Mouse (Mus musculus) cerebellum, postnatal 10 days (tissue): ENCODE measurements around the gene Spon1.

Experiments used
- DNase-seq, 2 experiments: peaks; one replicate each; pipeline ENCODE4 v3.0.0; 2021; ENCODE audit warnings: mixed read lengths in 2 of 2

Spon1 gene

DNA sequence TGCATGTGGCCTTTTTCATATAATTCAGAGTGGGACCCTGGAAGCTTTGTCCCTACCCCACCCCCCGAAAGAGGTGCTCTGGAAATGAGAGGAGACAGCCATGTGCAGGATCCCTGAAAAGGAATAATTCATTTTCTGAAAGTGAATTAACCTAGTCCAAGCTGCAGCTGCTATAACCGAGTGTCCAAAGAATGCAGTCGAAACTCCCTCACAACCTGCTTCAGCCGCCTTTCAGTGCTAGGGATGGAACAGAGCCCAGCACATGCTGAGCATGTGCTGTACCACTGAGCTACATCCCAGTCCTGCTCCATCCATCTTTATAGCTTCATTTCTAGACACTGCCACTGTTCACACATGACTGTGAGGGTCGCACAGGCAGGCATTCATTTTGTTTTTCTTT lies 79.4 kb downstream of the Spon1 start:
- peak; percentile 48 to 72 for DNase-seq

DNA sequence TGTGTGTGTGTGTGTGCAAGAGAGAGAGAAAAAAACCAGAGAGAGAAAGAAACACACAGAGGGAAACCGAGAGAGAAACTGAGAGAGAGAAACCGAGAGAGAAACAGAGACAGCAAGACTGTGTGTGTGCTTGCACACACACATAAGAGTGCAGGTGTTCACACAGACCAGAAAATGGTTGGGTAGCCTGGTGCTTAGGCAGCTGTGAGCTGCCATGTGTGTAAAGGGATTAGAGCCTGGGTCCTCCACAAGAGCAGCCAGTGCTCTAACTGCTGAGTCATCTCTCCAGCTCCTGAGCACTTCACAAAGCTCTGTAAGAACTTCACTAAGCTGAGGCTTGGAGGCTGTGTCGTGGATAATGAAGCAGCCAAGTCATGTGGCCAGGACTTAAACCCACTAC lies 80.8 kb downstream of the Spon1 start:
- DNase-seq: no peak

DNA sequence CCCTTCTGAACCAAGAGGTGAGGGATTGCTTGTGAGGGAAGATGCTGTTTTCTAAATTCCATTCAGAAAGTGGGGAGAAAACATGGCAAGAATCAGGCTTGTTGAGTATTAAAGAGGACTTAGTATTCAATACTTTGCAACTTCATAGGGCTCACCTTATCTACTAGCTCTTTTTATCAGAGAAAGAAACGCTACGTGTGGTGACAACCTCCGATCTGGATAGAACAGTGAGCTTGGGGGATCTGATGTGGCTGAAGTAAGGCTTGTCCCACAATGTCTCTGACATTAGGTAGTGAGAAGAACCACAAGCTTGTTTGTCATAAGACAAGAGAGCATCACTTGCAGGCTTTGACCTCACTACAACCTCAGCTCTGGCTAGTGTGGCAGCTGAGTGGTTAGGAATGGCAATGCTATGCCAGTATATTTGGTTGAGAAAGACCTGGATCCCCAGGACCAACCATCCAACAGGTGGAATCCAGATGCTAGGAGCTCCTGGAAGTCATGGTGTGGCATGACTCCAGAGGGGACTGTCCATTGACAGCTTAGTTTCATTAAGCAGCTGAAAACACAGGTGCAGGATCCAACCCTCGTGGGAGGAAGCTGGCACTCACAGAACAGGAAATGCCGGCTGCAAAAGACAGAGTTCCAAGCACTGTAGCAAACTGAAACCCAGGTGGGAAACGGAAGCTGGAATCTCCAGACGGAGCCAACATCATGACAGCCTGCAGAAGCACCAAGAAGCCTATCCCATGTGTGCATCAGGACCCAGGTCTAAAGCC lies 81.4 kb downstream of the Spon1 start:
- no peak for DNase-seq

DNA sequence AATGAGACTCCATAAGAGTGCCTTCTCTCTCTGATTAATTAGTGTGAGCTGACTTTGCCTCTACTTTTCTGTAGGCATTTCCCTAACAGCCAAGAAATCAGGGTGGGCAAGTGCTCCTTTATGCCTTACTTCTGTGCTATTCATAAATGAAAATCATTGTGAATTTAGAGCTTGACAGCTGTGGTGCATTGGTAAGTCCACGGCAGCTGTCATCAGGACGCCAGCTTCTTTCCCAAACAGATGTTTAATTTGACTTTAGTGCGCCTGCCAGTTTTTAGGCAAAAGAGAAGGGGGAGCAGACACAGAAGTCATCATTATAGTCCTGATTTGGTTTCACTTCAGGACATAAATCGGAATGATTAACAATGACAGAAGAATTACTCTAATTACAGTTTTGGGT lies 84.6 kb downstream of the Spon1 start:
- no peak for DNase-seq

DNA sequence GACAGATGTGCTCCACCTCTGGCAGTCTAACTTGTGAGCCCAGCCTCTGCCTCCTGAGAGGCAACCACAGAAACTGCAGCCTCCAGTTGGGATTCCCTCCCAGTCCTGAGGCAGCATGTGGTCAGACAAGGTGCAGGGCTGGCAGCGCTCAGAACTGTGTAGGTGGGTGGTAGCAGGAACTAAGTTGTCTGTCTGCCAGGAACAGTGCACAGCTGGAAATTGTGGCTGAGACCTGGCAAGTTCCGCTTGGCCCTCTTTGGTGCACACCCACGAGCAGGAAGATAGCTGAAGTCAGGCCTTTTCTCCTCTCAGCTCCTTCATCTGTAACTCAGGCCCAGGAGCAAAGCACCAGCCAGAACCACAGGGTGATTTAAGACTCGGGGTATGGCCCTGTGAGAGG lies 89.6 kb downstream of the Spon1 start:
- DNase-seq: no peak

DNA sequence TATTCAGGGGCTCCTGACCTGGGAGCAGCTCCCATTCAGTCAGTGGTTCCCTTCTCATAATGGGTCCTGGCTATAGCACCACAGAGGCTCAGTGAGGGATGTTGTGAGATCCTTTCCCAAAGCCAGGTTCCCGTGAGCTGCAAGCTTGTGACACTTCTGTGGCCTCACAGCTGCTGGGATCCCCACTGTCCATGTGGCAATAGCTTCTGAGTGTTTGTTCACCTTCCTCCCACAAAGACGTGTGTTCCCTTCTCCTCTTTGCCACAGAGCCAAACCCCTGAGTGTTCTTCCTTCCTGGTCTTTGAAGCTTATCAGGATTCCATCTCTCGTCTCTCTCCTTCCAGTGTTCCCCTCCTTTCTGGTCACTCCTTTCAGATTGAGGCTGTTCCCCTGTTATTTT lies 90.3 kb downstream of the Spon1 start:
- DNase-seq: no peak

DNA sequence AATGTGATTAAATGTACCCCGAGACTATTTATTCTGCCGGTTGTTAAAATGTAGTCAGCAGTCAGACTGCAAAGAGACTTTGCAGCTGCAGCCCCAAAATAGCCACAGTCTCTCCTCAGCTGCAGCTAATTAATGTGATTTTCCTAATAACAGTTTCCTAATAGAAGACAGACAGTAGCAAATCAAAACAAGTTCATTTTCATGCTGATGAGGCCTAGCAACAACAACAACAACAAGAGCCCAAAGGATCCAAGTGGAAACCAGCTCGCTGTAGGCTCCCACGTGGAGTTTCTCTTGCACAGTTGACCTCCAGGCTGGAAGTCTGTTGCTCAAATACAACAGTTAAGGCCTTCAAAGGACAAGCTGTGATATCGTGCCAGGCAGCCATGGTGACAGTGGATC lies 93.7 kb downstream of the Spon1 start:
- no peak for DNase-seq

DNA sequence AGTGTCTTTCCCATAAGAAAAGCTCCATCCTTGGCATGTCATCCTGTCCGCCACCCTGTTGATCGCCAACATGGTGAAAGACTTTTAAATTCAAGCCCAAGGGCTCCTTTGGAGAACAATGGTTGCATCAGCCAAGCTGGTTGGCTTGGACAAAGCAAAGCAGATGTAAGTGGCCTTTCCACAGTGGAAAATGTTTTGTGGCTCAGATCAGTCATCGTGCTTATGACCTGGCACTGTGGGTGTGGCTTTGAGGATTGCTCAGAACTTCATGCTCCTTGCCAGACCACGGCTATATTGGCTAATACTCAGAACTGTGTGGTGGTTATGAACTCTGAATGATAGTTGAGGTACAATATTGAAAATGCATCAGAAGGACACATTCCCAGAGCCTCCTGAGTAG lies 96.2 kb downstream of the Spon1 start:
- no peak for DNase-seq

DNA sequence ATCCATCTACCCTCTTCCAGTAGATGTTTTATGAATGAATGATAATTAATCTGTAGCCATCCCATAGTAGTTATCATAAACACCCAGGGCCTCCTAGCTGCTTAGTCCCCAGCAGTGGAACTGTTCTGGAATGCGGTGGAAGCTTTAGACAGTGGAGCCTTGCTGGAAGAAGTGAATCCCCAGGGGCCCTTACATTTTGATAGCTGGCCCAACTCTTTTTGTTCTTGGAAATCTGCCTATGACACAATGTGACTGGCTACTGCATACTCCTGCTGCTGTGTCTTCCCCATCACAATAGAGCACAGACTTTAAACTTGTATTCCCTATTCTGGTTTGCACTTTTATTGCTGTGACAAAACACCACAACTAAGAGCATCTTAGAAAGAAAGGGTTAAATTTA lies 107.0 kb downstream of the Spon1 start:
- no peak for DNase-seq

DNA sequence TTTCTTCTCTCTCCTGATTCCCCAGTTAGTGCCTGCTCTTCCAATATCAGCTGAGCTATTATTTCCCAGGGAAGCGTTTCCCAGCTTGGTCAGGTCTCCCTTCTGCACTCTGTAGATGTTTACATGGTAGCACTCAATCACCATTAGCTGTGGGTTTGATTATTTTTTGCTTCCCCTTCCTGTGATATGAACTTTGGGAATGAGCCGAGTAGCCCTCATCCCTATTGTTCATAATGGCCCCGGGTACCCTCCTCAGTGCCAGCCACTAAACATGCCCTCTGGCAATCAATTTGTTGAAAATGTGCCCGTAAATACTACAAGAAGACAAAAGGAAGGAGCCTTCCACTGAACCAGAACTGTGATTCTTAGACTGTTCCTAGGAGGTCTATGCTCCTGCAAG lies 111.7 kb downstream of the Spon1 start:
- DNase-seq: no peak

DNA sequence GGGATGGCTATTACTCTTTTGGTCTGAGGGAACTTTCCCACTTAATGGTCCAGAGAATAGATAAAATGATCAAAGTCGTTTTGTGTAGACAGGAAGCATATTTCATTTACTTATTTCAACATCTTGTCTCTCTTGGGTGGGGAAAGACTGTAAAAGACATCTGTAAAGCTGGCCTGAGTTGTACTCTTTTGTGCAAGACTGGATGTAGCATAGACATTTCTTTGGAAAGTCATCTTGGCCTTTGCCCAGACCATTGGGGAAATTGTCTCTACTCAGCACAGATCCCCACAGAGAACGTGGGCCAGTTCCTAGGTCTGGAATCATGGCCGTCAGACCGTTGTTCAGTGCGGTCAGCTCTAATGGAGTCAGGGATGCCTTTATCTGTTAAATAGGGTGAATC lies 112.1 kb downstream of the Spon1 start:
- DNase-seq: no peak

DNA sequence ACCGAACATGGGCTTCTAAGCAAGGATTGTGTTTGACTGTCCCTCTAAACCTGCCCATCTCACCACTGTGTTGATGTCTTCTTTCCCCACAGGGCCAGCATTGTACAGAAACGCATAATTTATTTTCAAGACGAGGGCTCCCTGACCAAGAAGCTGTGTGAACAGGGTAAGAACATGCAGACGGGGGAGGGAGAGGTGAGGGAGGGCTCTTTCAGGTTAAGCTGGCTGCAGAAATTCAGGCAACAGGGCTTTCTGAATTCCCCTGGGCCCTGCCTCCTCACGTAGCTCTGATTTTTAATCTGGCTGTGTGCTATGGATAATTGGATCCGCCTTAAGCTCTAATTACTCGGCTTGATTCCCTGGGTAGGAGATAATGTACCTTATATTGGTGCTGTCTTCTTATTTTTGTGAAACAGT lies 113.3 kb downstream of the Spon1 start:
- DNase-seq: no peak

DNA sequence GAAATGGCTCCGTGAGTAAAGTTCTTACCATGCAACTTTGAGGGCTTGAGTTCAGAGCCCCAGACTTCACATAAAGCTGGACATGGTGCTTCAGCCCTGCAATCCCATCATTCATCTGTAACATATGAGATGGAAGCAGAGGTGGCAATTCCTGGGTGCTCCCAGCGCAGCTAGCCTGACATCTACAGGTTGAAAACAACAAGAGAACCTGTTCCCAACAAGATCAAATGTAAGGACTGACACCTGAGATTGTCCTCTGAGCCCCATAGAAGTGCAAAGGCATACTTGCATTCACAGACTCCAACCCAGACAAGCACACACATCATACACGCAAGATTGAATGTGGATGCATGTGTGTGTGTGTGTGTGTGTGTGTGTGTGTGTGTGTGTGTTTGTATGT lies 114.2 kb downstream of the Spon1 start:
- DNase-seq: no peak

DNA sequence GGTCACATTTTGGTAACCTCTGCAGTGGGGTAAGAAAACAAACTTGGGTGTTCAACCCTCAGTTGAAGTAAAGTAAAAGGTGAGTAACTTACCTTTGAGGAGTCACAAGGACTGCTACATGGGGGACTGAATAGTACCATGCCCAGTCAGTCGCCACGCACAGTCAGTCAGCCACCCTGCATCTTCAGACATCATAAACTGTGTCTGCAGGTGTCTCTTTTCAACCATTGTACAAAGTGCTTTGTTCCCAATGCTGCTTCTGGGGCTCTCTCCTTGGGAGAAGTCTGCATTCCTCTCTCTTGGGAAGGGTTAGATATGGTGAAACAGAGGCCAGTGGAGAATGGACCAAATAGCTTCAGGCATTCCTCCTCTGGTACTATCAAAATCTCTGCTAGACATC lies 125.0 kb downstream of the Spon1 start:
- no peak for DNase-seq

DNA sequence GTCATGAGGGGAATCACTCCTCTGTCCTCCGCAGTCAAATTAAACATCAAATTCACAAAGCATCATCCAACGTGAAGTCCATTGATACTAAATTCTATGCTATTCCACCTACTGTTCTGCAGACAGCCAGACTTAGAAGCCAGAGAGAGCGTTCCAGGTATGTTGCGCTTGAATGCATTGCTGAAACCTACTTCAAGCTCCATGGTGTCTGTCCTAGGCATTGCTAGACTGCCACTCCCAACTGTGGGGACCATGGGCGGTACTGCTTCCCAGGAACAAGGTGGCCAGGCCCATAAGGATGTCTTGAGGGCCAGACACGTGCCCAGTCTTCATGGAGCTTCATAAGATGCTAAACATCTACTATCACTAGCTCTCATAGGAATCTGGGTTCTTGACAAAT lies 125.7 kb downstream of the Spon1 start:
- no peak for DNase-seq

DNA sequence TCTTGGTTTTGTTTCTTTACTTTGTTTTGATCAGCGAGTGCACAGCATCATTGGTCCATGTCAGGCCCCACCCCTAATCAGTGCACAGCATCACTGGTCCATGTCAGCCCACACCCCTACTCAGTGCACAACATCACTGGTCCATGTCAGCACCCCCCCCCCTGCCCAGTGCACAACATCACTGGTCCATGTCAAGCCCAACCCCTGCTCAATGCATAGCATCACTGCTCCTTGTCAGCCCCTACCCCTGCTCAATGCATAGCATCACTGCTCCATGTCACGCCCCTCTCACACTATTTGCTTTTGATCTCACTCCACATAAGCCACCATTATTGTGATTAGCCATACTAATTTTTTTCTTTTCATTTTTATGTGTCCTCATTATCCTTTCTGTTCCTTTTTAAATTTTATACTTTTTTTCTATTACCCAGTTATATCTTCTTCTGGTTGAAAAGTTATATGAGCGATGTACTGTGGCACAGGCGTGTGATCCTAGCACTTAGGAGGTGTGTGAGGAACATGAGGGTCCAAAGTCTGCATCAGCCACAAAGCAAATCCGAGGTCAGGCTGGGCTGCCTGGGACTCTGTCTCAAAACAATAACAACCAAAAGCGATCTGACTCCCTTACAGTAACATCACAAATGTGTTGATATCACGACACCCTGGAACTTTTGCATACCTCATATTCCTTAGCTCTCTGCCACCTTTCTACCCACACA lies 128.3 kb downstream of the Spon1 start:
- DNase-seq: no peak

DNA sequence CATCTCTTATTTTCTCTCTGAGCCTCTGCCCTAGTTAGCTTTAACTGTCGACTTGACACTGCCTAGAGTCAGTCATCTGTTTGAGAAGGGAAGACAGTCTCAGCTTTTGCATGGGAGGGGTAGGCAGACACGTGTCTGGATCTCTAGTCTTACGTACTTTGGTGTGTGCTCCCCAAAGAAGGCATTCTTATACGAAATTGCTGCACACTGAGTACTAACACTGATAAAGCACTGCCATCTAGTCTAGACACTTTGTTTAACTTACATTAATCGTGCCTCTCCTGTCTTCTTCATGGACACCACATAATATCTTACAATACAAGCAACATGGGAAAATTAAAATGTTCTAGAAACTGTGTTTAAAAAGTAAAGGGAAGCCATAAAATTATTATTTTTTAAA lies 129.5 kb downstream of the Spon1 start:
- DNase-seq: no peak

DNA sequence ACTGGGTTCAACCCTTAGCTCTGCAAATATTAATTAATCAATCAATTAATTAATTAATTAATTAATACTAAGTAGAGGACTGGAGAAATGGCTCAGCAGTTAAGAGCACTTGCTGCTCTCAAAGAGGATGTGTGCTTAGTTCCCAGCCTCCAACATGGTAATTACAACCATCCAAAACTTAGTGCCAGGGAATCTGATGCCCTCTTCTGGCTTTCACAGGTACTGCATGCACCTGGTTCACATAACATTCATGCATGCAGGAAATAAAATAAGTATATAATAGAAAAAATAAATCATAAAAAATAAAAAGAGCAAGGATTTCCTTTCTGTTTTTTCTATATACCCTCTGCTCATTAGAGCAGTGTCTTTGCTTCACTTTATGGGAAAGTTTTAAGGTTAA lies 132.6 kb downstream of the Spon1 start:
- DNase-seq: no peak

DNA sequence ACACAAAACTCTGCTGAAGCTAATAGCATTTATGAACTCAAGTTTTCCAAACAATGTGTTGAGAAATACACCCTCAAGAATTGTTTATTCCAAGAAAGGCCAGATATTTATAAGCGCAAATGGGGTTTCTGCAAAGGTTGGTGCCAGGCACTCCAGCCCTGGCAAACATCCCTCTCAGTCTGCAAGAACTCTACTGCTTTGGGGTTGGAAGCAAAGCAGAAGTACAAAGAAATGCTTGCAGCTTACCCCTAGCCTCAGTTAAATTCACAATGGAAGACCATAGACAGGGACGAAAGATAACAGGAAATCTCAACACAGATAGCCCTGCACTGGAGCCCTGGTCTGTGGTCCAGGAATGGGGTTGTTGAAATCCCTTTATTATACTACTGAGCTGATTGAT lies 135.7 kb downstream of the Spon1 start:
- peak in 1 of 2 experiments; percentile 18 for DNase-seq

DNA sequence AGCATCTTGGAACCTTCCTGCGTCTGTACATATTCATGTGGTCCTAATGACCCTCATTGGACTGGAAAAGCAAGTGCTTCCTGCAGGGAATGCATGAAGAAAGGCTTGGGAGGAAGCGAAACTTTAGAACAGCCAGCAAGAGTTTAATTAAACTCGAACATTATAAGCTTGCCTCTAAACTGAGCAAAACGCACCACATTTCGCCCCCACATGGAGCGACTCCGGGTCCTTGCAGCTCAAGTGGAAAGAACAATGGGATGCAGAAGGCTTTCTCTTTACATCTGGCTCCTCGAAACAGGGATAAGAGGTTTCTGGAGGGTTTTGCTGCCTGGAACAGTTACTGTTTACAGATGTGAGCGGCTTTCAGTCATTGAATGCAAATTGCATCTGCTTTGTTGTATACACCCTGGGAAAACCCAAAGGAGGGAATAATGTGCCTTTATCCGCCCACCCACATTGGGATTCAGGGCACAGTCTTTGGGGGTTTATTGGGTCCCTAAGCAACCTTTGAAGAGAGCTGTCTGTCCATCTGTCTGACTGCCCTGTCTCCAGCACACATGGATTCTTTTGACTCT lies 136.2 kb downstream of the Spon1 start:
- no peak for DNase-seq

DNA sequence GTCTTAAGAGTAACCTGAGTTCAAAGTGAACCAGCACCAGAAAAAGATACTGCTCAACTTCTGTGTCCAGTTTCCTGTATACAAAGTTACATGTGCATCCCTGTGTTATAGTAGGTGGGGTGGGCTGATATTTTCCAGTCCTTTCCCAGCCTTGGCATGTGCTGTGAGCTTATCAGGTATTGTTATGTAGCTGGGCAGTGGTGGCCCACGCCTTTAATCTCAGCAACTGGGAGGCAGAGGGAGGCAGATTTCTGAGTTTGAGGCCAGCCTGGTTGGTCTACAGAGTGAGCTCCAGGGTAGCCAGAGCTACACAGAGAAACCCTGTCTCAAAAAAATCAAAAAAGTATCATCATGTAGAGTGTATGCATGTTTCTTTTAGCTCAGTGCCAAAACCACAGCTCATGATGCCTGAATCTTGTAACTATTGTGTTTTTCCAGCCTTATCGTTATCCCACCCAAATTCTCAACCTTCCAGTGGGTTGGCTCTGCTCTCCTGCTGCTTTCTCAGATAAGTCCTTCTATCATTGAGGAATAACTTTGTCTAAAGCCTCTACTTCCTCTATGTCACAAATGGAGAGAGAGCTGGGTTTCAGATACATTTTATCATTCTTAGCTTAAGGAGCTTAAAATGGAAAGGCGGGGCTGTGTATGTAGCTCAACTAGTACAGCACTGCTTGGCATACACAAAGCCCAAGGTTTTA lies 137.5 kb downstream of the Spon1 start:
- DNase-seq: no peak

DNA sequence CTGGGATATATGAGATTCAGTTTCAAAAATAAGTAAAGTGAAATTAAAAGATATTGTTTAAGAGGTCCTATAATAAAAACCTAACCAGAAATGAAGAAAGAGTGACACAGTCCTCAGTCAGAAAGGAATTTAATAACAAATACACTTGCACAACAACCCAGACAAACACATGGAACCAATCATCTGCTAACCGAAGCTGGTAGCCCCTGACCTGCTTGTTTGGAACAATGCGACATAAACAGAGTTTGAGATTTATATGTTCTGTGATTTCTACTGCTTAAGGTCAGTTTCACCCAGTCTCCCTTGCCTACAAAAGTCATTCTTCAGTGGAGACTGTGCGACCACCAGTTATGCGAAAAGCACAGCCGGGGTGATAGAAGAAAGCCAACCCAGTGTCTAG lies 138.1 kb downstream of the Spon1 start:
- DNase-seq: no peak

DNA sequence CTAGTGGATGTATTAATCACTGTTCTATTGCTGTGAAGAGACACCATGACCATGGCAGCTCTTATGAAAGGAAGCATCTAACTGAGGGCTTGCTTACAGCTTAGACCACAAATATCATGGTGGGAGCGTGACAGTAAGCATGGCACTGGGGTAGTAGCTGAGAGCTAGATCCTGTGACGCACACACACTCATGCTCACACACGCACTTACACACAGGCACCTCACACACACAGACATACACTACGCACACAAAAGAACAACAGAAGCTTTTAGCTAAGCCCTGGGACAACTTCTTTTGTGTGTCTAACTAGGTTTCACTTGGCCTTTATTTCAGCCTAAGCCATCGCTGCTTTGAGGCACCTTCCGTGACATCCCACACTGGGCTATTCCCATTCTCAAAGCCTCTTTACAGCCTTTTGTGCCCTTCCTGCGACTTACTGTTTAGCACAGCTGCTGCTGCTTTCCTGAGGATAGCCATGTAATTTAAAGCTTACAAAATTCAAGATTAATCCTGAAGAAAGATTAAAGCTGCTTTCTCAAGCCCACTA lies 138.6 kb downstream of the Spon1 start:
- DNase-seq: no peak
